Mouse (Mus musculus): ENCODE measurements at regions not wholly inside any gene's neighbourhood (a gene's known extent, or its start where the extent isn't known, plus 50 kb on each side); places are given as distances from the start of the nearest gene placed in this dataset.
"Not testable (repeated sequence)": the region's sequence is repeated elsewhere in the genome, so short reads cannot be mapped to it uniquely, and the experiment has no call there.

DNA sequence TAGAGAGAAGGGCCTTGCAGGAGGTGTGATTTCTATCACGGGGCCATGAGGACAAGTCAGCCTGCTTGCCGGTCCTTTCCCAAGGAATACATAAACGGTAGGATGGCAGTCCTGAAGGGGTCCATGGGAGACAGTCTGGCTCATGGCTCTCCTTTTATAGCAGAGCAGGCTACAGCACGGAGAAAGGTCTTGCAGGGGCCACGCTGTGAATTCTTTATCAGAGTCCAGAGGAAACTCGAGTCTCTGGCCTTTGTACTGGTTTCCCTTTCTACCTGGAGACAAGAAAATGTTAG, 1984.0 kb downstream of the 4930444P10Rik start:
- Histone ChIP-seq H3K79me2 (ENCODE audit: control insufficient read depth, insufficient read depth, low read length) (no peaks in the 10 kb centered on the region), H3K9ac (ENCODE audit: low read depth, low read length) (no peak overlapping the region), H3K36me3 (ENCODE audit: control insufficient read depth, insufficient read depth, low read length) (no peaks in the 10 kb centered on the region), H3K4me3 (ENCODE audit: insufficient read depth, low read depth, low read length) (no peak overlapping the region), H3K27ac (replicated peaks; ENCODE audit: insufficient read depth, low read depth, low read length) (no peak overlapping the region), H3K27me3 (ENCODE audit: control insufficient read depth, insufficient read depth, low read length) (no peaks in the 10 kb centered on the region), H3K4me1 (ENCODE audit: control insufficient read depth, insufficient read depth, low read length) (no peaks in the 10 kb centered on the region)
- WGBS, result 33% methylated on average over 6 of the region's 6 CpGs
- peak; percentile 6 for DNase-seq (ENCODE audit: extremely low read depth, low read depth, low spot score)
- TF ChIP-seq POLR2A (IDR thresholded peaks at IDR 0.05; ENCODE audit: extremely low read depth, insufficient read depth, low read length) (no peak), CTCF (IDR thresholded peaks at IDR 0.05; ENCODE audit: low read depth, low read length) (no peak)

GRCm38 (mm10) chr1:14108450-14109189, 1984.5 kb downstream of the 4930444P10Rik start:
- Histone ChIP-seq H3K36me3 (ENCODE audit: control insufficient read depth, insufficient read depth, low read length) (no peaks in the 10 kb centered on the region), H3K79me2 (ENCODE audit: control insufficient read depth, insufficient read depth, low read length) (no peaks in the 10 kb centered on the region), H3K9ac (ENCODE audit: low read depth, low read length) (no peak overlapping the region), H3K27ac (replicated peaks; ENCODE audit: insufficient read depth, low read depth, low read length) (no peak overlapping the region), H3K4me3 (ENCODE audit: insufficient read depth, low read depth, low read length) (no peak overlapping the region), H3K27me3 (ENCODE audit: control insufficient read depth, insufficient read depth, low read length) (no peaks in the 10 kb centered on the region), H3K4me1 (ENCODE audit: control insufficient read depth, insufficient read depth, low read length) (no peaks in the 10 kb centered on the region)
- DNase-seq (ENCODE audit: extremely low read depth, low read depth, low spot score), result peak; percentile 51
- no peak for TF ChIP-seq POLR2A (IDR thresholded peaks at IDR 0.05; ENCODE audit: extremely low read depth, insufficient read depth, low read length)
- TF ChIP-seq CTCF (IDR thresholded peaks at IDR 0.05; ENCODE audit: low read depth, low read length), result no peak
- 63% methylated on average over 7 of the region's 7 CpGs for WGBS

- H3K79me2 ChIP-seq (ENCODE audit: control insufficient read depth, insufficient read depth, low read length); DNase-seq (ENCODE audit: extremely low read depth, low read depth, low spot score); H3K9ac ChIP-seq (ENCODE audit: low read depth, low read length); H3K4me1 ChIP-seq (ENCODE audit: control insufficient read depth, insufficient read depth, low read length); H3K27me3 ChIP-seq (ENCODE audit: control insufficient read depth, insufficient read depth, low read length); H3K4me3 ChIP-seq (ENCODE audit: insufficient read depth, low read depth, low read length); H3K27ac ChIP-seq (replicated peaks; ENCODE audit: insufficient read depth, low read depth, low read length); H3K36me3 ChIP-seq (ENCODE audit: control insufficient read depth, insufficient read depth, low read length): not testable (repeated sequence)
- 90% methylated on average over 6 of the region's 6 CpGs for WGBS
Measured at GRCm38 (mm10) chr1:14105521-14105920, 1987.6 kb downstream of the 4930444P10Rik start.

DNA sequence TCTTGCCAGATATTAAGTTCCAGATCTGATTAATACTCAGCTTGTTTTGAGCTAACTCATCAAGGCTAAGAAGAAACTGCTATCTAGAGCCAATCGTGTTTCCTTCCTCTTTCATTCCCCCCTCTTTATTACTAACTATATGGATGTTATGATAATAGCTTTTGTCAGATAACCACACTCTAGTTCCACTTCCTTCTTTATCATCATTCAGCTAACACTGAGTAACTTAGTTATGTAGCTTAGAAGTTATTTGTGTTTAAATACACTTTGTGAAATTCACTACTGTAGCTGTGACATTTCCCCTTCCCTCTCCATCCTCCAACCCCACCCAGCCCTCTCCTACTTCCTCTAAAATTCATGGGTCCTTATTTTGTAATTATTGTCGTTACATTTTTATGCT, 1988.6 kb downstream of the 4930444P10Rik start:
- WGBS, result 70% methylated on average over 2 of the region's 2 CpGs
- H3K79me2 ChIP-seq (ENCODE audit: control insufficient read depth, insufficient read depth, low read length), result no peaks in the 10 kb centered on the region
- TF ChIP-seq CTCF (IDR thresholded peaks at IDR 0.05; ENCODE audit: low read depth, low read length), result no peak
- TF ChIP-seq POLR2A (IDR thresholded peaks at IDR 0.05; ENCODE audit: extremely low read depth, insufficient read depth, low read length), result no peak
- no peak overlapping the region for H3K9ac ChIP-seq (ENCODE audit: low read depth, low read length)
- no peak for DNase-seq (ENCODE audit: extremely low read depth, low read depth, low spot score)
- H3K4me3 ChIP-seq (ENCODE audit: insufficient read depth, low read depth, low read length), result no peak overlapping the region
- no peak overlapping the region for H3K27ac ChIP-seq (replicated peaks; ENCODE audit: insufficient read depth, low read depth, low read length)
- H3K27me3 ChIP-seq (ENCODE audit: control insufficient read depth, insufficient read depth, low read length), result no peaks in the 10 kb centered on the region
- no peaks in the 10 kb centered on the region for H3K4me1 ChIP-seq (ENCODE audit: control insufficient read depth, insufficient read depth, low read length)
- no peaks in the 10 kb centered on the region for H3K36me3 ChIP-seq (ENCODE audit: control insufficient read depth, insufficient read depth, low read length)

DNA sequence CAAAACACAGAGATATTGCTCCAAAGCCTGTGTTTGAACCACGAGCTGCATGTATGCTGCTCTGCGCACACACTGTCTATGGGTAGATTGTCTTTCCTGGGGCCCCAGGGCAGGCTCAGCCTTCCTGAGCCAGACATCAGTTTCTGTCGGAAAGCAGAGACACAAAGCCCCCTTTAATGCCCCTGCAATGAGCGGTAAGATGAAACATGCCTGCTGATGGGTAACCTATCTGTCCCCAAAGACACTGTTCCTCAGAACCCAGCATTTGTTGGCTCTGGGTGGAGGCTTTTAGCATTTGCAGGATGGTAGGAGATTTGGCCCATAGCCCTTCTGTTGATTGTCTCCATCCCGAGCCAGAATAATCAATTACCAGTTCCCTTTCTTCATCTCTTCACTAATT, 1994.1 kb downstream of the 4930444P10Rik start:
- DNase-seq (ENCODE audit: extremely low read depth, low read depth, low spot score), result no peak
- no peak overlapping the region for H3K9ac ChIP-seq (ENCODE audit: low read depth, low read length)
- no peaks in the 10 kb centered on the region for H3K36me3 ChIP-seq (ENCODE audit: control insufficient read depth, insufficient read depth, low read length)
- H3K27me3 ChIP-seq (ENCODE audit: control insufficient read depth, insufficient read depth, low read length), result no peaks in the 10 kb centered on the region
- H3K4me3 ChIP-seq (ENCODE audit: insufficient read depth, low read depth, low read length), result no peak overlapping the region
- H3K4me1 ChIP-seq (ENCODE audit: control insufficient read depth, insufficient read depth, low read length), result no peaks in the 10 kb centered on the region
- H3K79me2 ChIP-seq (ENCODE audit: control insufficient read depth, insufficient read depth, low read length), result no peaks in the 10 kb centered on the region
- no peak for TF ChIP-seq CTCF (IDR thresholded peaks at IDR 0.05; ENCODE audit: low read depth, low read length)
- no peak for TF ChIP-seq POLR2A (IDR thresholded peaks at IDR 0.05; ENCODE audit: extremely low read depth, insufficient read depth, low read length)
- 71% methylated on average over 5 of the region's 5 CpGs for WGBS
- H3K27ac ChIP-seq (replicated peaks; ENCODE audit: insufficient read depth, low read depth, low read length), result no peak overlapping the region

GRCm38 (mm10) chr1:14097567-14098228, 1995.4 kb downstream of the 4930444P10Rik start:
- 33% methylated on average over 5 of the region's 5 CpGs for WGBS
- H3K4me1 ChIP-seq (ENCODE audit: control insufficient read depth, insufficient read depth, low read length), result no peaks in the 10 kb centered on the region

More at GRCm38 (mm10) chr1:14097567-14098228, 1995.4 kb downstream of the 4930444P10Rik start:
- Histone ChIP-seq H3K4me3 (ENCODE audit: insufficient read depth, low read depth, low read length) (no peak overlapping the region), H3K27ac (replicated peaks; ENCODE audit: insufficient read depth, low read depth, low read length) (no peak overlapping the region), H3K27me3 (ENCODE audit: control insufficient read depth, insufficient read depth, low read length) (no peaks in the 10 kb centered on the region), H3K79me2 (ENCODE audit: control insufficient read depth, insufficient read depth, low read length) (no peaks in the 10 kb centered on the region), H3K36me3 (ENCODE audit: control insufficient read depth, insufficient read depth, low read length) (no peaks in the 10 kb centered on the region), H3K9ac (ENCODE audit: low read depth, low read length) (no peak overlapping the region)
- DNase-seq (ENCODE audit: extremely low read depth, low read depth, low spot score), result no peak
- TF ChIP-seq CTCF (IDR thresholded peaks at IDR 0.05; ENCODE audit: low read depth, low read length), result no peak
- TF ChIP-seq POLR2A (IDR thresholded peaks at IDR 0.05; ENCODE audit: extremely low read depth, insufficient read depth, low read length), result no peak
